Mouse (Mus musculus) neural tube, embryonic 13.5 days (tissue): ENCODE results near the gene Insig1. TPM values are rescaled to one million over a fixed set of nuclear protein-coding genes. Genes with fewer than 3 reads are reported as not detected.

Experiments
- ATAC-seq: fragments of 200-750 bp; cut with Nextera tagmentation; 2 replicates; pipeline ENCODE4 v1.8.0; 2017; ENCODE audit warnings: low read depth, mild to moderate bottlenecking, moderate TSS enrichment, moderate library complexity
- H3K27ac ChIP-seq: fragments of 300-500 bp; sonication (generic); replicated peaks from 2 replicates; pipeline ENCODE4 v1.5.1; 2015; ENCODE audit warnings: moderate library complexity, mild to moderate bottlenecking, inconsistent platforms
- H3K27me3 ChIP-seq: fragments of 300-500 bp; sonication (generic); 2 replicates; pipeline ENCODE4 v1.6.1; 2015; ENCODE audit warnings: mild to moderate bottlenecking, inconsistent platforms
- H3K36me3 ChIP-seq: fragments of 300-500 bp; sonication (generic); 2 replicates; pipeline ENCODE4 v1.6.1; 2015; ENCODE audit warnings: mild to moderate bottlenecking, inconsistent platforms
- H3K4me1 ChIP-seq: fragments of 300-500 bp; sonication (generic); replicated peaks from 2 replicates; pipeline ENCODE4 v1.6.1; 2015; ENCODE audit warnings: inconsistent platforms
- H3K4me2 ChIP-seq: fragments of 300-500 bp; sonication (generic); 2 replicates; pipeline ENCODE4 v1.6.1; 2015; ENCODE audit warnings: inconsistent platforms, mild to moderate bottlenecking, moderate library complexity
- H3K4me3 ChIP-seq: fragments of 300-500 bp; sonication (generic); 2 replicates; pipeline ENCODE4 v1.5.1; 2015; ENCODE audit warnings: mild to moderate bottlenecking, inconsistent platforms
- H3K9ac ChIP-seq: fragments of 300-500 bp; sonication (generic); 2 replicates; pipeline ENCODE4 v1.6.1; 2015; ENCODE audit warnings: moderate library complexity, mild to moderate bottlenecking, inconsistent platforms
- H3K9me3 ChIP-seq: fragments of 300-500 bp; sonication (generic); 2 replicates; pipeline ENCODE4 v1.6.1; 2016; ENCODE audit warnings: inconsistent platforms
- WGBS: fragments of 180-500 bp; shearing (Covaris S2); methylation state at CpG from one replicate; pipeline ENCODE4 v1.1.7; 2015; 5-methylcytosine and 5-hydroxymethylcytosine counted together
- polyA plus RNA-seq: library from polyadenylated mRNA; unstranded; fragments of >200 nt; fragmentation: Nextera tagmentation; extraction: Ambion mirVana; gene quantifications from 2 replicates; pipeline ENCODE4 v1.2.1, GENCODE M21; 2015

Gene Insig1
- polyA plus RNA-seq, 1 experiment from 2014 or later: 55.4 TPM

DNA sequence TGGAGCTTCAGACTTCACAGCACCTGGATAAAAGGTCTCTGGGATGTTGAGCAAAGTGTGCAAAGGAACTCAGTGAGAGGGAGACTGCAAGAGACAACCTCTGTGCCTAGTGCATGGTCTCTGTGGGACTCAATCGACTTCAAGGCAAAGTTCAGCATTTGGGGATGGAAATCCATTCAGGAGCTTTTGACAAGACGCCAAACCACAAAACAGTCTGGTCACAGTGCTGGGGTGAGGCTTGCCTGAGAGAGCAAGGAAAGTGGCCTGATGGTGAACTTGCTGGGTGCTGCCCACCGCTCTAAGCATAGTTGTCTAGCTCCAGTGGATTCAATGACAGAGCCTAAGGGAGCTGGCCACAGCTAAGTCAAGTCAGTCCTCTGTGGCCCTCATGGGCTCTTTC is 30.4 kb upstream of the Insig1 start:
- Histone ChIP-seq H3K27me3 (no peaks in the 10 kb centered on the region), H3K4me2 (no peak overlapping the region), H3K36me3 (no peaks in the 10 kb centered on the region), H3K4me1 (no peaks in the 10 kb centered on the region; the same call in 1 of the 2 replicates), H3K4me3 (no peak overlapping the region), H3K9me3 (peaks cover 6% of the 10 kb centered on the region; the same call in 1 of the 2 replicates), H3K27ac (no peak overlapping the region), H3K9ac (no peak overlapping the region)
- ATAC-seq: no peak
- 81% methylated on average over 3 of the region's 3 CpGs for WGBS

DNA sequence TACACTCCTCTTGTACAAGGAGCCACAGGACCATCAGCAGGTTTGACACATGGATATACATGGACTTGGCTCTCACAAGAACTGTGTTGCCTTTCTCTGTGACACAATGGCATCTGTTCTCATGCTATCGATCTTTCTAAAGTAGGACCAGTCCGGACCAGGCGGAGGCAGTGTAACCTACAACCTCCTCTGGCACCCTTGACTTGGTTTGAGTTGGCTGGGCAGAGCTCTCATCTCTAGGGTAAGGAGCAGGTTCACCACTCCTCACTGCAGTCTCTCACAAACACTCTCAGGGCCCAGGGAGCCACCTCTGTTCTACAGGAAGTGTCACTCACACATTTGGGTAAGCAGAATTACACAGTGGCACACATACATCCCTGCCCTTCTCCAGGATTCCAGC is 29.1 kb upstream of the Insig1 start:
- H3K4me1 ChIP-seq: no peaks in the 10 kb centered on the region; the same call in 1 of the 2 replicates
- 84% methylated on average over 3 of the region's 3 CpGs for WGBS
- H3K36me3 ChIP-seq: no peaks in the 10 kb centered on the region
- H3K27me3 ChIP-seq: no peaks in the 10 kb centered on the region
- no peak overlapping the region for H3K27ac ChIP-seq
- no peak overlapping the region for H3K4me3 ChIP-seq
- H3K4me2 ChIP-seq: no peak overlapping the region
- H3K9me3 ChIP-seq: peaks cover 6% of the 10 kb centered on the region; the same call in 1 of the 2 replicates
- no peak overlapping the region for H3K9ac ChIP-seq
- no peak for ATAC-seq

DNA sequence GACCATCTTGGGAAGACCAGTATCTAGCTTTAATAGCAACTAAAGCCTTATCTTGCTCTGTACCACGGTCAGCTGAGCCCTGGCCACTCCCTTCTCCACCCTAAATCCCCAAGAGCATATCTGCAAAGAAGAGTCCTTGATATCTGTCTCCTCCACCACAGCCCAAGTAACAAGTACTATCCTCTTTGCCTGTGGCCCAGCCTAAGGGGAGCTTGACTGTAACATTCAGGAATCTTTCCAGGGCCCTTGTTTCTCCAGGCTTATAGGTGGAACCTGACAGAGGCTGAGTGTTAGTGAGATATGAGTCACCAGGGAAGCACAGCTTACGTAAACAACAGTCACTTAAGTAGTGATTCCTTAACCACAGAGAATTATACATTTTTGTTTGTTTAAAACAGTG is 28.4 kb upstream of the Insig1 start:
- H3K9ac ChIP-seq: no peak overlapping the region
- no peak for ATAC-seq
- no peaks in the 10 kb centered on the region for H3K27me3 ChIP-seq
- H3K4me1 ChIP-seq: no peaks in the 10 kb centered on the region; the same call in 1 of the 2 replicates
- no peak overlapping the region for H3K27ac ChIP-seq
- WGBS: 82% methylated on average over 2 of the region's 2 CpGs
- peaks cover 6% of the 10 kb centered on the region; the same call in 1 of the 2 replicates for H3K9me3 ChIP-seq
- no peak overlapping the region for H3K4me2 ChIP-seq
- no peaks in the 10 kb centered on the region for H3K36me3 ChIP-seq
- H3K4me3 ChIP-seq: no peak overlapping the region

DNA sequence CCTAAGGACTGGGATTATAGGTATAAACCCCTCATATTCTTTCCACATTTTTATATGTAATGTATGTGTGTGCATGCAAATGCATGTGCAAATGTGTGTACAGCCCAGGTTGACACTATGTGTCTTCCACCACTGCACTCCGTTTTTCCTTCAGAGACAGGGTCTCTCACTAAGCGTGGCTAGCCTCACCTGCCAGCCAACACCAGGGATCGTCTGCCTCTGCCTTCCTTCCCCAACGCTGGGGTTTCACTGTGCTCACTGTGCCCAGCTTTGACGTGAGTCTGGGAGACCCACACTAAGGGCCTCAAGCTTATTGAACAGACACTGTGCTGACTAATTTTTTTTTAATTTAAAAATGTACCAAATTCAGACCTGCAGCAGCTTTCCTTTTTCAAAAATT is 27.8 kb upstream of the Insig1 start:
- no peaks in the 10 kb centered on the region for H3K4me1 ChIP-seq
- 87% methylated on average over 5 of the region's 5 CpGs for WGBS
- no peaks in the 10 kb centered on the region for H3K27me3 ChIP-seq
- no peak overlapping the region for H3K4me2 ChIP-seq
- H3K36me3 ChIP-seq: no peaks in the 10 kb centered on the region
- peaks cover 6% of the 10 kb centered on the region; the same call in 1 of the 2 replicates for H3K9me3 ChIP-seq
- ATAC-seq: no peak
- no peak overlapping the region for H3K9ac ChIP-seq
- H3K4me3 ChIP-seq: no peak overlapping the region
- H3K27ac ChIP-seq: no peak overlapping the region

DNA sequence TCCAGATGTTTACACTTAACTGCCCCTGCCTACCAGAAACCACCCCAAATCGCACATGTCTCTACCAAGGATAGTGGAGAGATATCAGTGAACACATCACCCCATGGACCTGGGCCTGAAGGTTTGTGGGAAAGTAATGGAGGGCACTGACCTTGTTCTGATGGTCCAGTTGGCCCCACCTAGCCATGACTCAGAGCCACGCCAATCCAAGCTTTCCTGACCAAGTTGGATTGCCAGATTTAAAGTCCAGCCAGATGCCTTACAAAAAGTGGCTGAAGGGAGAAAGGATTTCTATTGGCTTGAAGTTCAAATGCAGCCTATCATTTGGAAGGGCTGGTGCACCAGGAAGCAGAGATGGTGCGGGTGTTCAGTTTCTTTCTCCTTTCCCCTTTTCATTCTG is 24.2 kb upstream of the Insig1 start:
- no peak overlapping the region for H3K4me2 ChIP-seq
- WGBS: 89% methylated on average over 3 of the region's 3 CpGs
- no peak overlapping the region for H3K4me3 ChIP-seq

DNA sequence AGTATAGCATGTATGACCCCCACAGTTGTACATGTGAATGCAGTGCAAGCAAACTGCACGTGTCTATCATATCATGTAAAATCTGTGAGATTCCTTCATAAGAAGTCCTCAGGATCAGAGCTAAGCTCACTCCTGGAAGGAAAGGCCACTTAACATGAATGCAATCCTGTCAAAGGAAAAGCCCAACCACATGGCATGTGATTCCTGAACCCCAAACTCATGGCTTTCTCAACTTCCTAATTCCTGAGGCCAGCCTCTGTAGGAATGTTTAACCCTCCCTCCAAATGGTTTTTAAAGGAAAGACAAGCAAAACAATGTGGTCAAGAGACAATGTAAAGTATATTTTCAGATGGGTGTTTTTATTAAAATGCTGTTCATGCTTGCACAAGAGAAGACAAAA is 23.2 kb upstream of the Insig1 start:
- ATAC-seq: no peak
- Histone ChIP-seq H3K4me2 (no peak overlapping the region), H3K9ac (no peak overlapping the region), H3K27ac (no peak overlapping the region), H3K4me1 (no peaks in the 10 kb centered on the region), H3K4me3 (no peak overlapping the region), H3K9me3 (peaks cover 6% of the 10 kb centered on the region; the same call in 1 of the 2 replicates), H3K36me3 (no peaks in the 10 kb centered on the region), H3K27me3 (no peaks in the 10 kb centered on the region)
- WGBS: 81% methylated on average over 1 of the region's 1 CpGs

More for the DNA sequence above, 24.2 kb upstream of the Insig1 start:
- H3K9me3 ChIP-seq: peaks cover 6% of the 10 kb centered on the region; the same call in 1 of the 2 replicates
- no peaks in the 10 kb centered on the region for H3K27me3 ChIP-seq
- no peak for ATAC-seq
- no peaks in the 10 kb centered on the region for H3K36me3 ChIP-seq
- no peaks in the 10 kb centered on the region for H3K4me1 ChIP-seq
- H3K27ac ChIP-seq: no peak overlapping the region
- H3K9ac ChIP-seq: no peak overlapping the region

DNA sequence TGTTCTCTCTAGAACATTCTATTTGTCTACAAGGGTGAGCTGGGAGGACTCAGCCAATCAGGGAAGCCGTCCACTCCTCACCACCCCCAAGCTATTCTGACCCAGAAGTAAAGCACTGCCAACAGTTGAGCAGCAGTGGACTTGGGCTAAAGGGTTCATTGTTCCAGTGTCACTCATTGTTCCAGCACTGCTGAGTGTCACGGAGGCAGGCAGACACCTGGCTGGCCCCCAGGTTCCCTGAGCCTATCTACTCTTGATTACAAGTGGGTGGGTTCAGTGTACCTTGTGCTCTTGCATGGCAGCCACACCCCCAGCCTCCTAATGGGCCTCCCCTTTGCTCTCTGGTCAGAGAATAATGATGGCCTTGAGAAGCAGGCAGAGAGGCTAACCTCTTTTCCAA is 15.7 kb upstream of the Insig1 start:
- H3K4me3 ChIP-seq: no peak overlapping the region
- H3K27ac ChIP-seq: no peak overlapping the region
- WGBS: 64% methylated on average over 2 of the region's 2 CpGs

DNA sequence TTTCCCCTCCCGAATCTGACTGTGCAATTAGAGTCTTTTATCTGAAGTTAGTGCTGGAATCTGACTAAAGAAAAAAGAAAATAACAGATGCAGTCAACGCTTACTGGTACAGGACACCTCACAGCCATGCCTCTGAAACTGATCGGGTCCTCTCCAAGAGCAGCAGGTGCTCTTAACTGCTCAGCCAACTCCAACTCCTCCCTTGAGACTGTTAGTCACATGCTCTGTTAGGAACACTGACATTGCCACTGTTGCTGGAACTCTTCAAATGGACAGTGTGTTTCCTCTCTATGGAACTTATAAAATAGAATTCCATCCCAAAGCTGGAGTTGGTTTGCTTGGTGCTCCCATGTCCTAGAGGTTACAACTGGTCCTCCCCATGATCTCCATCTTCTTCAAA is 14.3 kb upstream of the Insig1 start:
- Histone ChIP-seq H3K27me3 (no peaks in the 10 kb centered on the region), H3K9ac (no peak overlapping the region), H3K4me2 (no peak overlapping the region), H3K27ac (no peak overlapping the region), H3K4me3 (no peak overlapping the region), H3K36me3 (no peaks in the 10 kb centered on the region), H3K9me3 (no peaks in the 10 kb centered on the region), H3K4me1 (no peaks in the 10 kb centered on the region)
- no peak for ATAC-seq
- WGBS: 89% methylated on average over 3 of the region's 3 CpGs

More for the DNA sequence above, 15.7 kb upstream of the Insig1 start:
- no peaks in the 10 kb centered on the region for H3K4me1 ChIP-seq
- H3K36me3 ChIP-seq: no peaks in the 10 kb centered on the region
- H3K4me2 ChIP-seq: no peak overlapping the region
- no peak for ATAC-seq
- H3K9me3 ChIP-seq: no peaks in the 10 kb centered on the region
- H3K9ac ChIP-seq: no peak overlapping the region
- H3K27me3 ChIP-seq: no peaks in the 10 kb centered on the region

DNA sequence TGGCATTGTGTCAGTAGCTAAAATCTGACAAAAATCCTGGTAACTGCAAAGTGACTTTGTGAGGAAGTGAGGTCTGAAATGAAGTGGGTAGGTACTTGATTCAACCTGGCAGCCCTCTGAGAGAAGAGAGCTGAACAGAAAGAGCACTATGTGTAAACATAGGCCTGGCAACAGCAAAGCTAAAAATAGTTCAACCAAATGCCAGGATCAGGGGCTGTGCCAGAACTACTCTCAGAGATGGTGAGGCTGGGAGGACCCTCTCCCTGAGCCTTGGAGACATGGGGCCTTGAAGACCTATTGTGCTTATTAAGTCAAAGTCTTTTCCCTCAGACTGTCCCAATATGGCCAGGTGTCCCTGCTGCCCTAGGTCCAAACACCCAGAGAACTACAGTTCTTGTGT is 10.7 kb upstream of the Insig1 start:
- no peak overlapping the region for H3K4me2 ChIP-seq
- no peak overlapping the region for H3K27ac ChIP-seq
- no peak overlapping the region for H3K9ac ChIP-seq
- H3K4me1 ChIP-seq: no peaks in the 10 kb centered on the region
- H3K36me3 ChIP-seq: no peaks in the 10 kb centered on the region
- no peaks in the 10 kb centered on the region for H3K27me3 ChIP-seq
- H3K4me3 ChIP-seq: no peak overlapping the region
- ATAC-seq: no peak
- H3K9me3 ChIP-seq: no peaks in the 10 kb centered on the region

DNA sequence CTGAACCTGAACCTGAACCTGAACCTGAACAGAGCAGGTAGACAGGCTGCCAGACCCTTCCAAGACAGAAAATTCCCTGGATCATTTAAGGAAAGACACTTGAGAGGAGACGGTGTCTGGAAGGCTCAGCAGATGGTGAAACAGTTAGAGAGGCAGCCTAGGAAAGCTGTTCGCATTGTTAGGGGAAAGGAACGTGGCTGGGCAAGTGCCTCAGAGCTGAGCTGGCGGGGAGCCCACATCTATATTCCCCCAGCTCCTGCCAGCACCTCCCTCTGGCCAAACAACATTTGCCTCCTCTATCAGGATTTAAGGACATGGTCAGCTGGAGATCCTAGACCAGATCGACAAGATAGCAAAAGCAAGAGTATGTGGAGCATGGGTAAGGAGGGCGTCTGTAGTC is 10.2 kb upstream of the Insig1 start:
- Histone ChIP-seq H3K9ac (no peak overlapping the region), H3K27me3 (no peaks in the 10 kb centered on the region), H3K36me3 (no peaks in the 10 kb centered on the region), H3K4me3 (no peak overlapping the region), H3K9me3 (no peaks in the 10 kb centered on the region), H3K4me1 (no peaks in the 10 kb centered on the region), H3K4me2 (no peak overlapping the region), H3K27ac (no peak overlapping the region)
- no peak for ATAC-seq
- WGBS: 79% methylated on average over 6 of the region's 6 CpGs

DNA sequence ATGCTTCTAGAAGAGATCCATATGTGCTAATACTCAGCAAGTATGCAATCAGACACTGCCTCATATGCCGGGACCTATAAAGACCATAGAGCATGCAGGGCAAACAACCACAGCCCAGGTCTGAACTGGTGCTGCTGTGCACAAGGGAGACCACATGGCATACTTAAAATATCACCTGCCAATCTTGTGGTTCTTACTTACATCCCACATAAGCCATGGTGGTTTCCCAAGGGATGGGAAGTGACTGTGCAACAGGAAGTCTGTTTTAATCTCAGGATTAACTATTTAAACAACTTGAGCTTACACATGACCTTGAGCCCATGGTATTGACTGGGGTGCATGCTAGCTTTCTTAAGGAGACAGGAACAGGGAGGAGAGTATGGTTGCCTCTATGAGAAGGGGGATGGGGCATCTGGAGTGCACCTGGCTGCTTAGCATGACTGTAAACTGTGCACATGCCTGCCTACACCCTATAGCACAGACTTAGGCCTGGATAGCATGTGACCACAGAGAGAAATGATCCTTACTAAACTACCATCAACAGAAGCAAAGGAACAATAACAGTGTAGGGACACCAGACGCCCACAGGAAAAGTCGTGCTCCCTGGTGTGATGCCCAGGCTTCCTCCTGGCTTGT is 7.1 kb upstream of the Insig1 start:
- 75% methylated on average over 3 of the region's 3 CpGs for WGBS
- no peak overlapping the region for H3K9ac ChIP-seq
- no peaks in the 10 kb centered on the region for H3K9me3 ChIP-seq
- no peak overlapping the region for H3K27ac ChIP-seq
- no peak overlapping the region for H3K4me2 ChIP-seq
- no peak for ATAC-seq
- no peaks in the 10 kb centered on the region for H3K4me1 ChIP-seq
- H3K4me3 ChIP-seq: no peak overlapping the region
- no peaks in the 10 kb centered on the region for H3K36me3 ChIP-seq
- no peaks in the 10 kb centered on the region for H3K27me3 ChIP-seq

DNA sequence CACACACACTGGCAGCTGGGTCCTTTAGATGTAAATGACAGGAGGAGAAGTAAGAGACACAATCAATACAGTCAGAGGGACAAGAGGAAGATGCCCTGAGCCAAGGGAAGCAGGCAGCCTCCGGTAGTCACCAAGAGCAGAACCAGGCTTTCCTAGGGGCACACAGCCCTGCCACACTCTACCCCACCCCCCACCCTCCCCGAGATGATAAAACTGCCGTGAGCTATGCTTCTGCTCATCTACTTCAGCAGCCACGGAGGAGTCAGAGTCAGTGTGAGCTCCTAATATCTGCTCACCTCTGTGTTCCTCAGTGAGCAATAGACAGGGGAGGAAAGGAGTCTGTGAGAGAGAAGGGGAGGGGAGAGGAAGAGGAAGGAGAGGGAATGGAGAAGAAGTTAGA is 5.9 kb upstream of the Insig1 start:
- H3K9ac ChIP-seq: no peak overlapping the region
- H3K9me3 ChIP-seq: no peaks in the 10 kb centered on the region
- no peak overlapping the region for H3K4me2 ChIP-seq
- H3K4me3 ChIP-seq: no peak overlapping the region
- no peak overlapping the region for H3K27ac ChIP-seq
- 70% methylated on average over 4 of the region's 4 CpGs for WGBS
- H3K4me1 ChIP-seq: peaks cover 11% of the 10 kb centered on the region
- no peaks in the 10 kb centered on the region for H3K36me3 ChIP-seq
- no peaks in the 10 kb centered on the region for H3K27me3 ChIP-seq
- ATAC-seq: no peak

DNA sequence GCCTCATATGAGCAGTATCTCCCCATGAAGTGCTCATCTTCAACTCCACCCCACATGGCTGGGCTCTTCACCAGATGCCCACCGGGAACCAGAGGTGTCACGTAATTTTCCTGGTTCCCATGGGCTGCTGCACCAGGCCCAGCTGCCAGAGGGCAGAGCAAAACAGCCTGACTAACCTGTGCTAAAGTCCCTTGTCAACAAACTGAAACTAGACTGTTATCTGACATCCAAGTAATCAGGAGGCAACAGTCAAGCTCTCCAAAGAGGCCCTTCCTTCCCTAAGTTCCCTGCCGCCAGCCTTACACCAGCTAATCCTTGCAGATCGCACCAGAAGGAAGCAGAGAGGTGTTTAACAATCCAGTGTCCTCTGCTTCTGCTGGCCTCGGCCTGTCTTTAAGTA is 4.9 kb upstream of the Insig1 start:
- WGBS: 82% methylated on average over 5 of the region's 5 CpGs

More for the DNA sequence above, 4.9 kb upstream of the Insig1 start:
- H3K9ac ChIP-seq: no peak overlapping the region
- H3K36me3 ChIP-seq: no peaks in the 10 kb centered on the region
- H3K4me3 ChIP-seq: no peak overlapping the region
- H3K27ac ChIP-seq: no peak overlapping the region
- H3K4me1 ChIP-seq: peaks cover 16% of the 10 kb centered on the region
- no peaks in the 10 kb centered on the region for H3K9me3 ChIP-seq
- H3K4me2 ChIP-seq: no peak overlapping the region
- ATAC-seq: no peak
- H3K27me3 ChIP-seq: no peaks in the 10 kb centered on the region
